Mouse (Mus musculus) cerebellum, adult 2 months (tissue): ENCODE measurements at regions not wholly inside any gene's neighbourhood (a gene's known extent, or its start where the extent isn't known, plus 50 kb on each side); places are given as distances from the start of the nearest gene placed in this dataset.

Experiments
- CTCF ChIP-seq: fragments of 200-500 bp; IDR thresholded peaks from 2 replicates; pipeline ENCODE4 v1.5.1; 2011; ENCODE audit warnings: low read depth, mild to moderate bottlenecking, control low read depth, low read length, moderate library complexity, borderline replicate concordance; ENCODE audit not compliant: insufficient read depth
- POLR2A ChIP-seq: fragments of 200-500 bp; IDR thresholded peaks from 2 replicates; pipeline ENCODE4 v1.6.1; 2011; ENCODE audit warnings: low read length, control low read depth, borderline replicate concordance; ENCODE audit not compliant: insufficient read depth

GRCm38 (mm10) chr6:147832521-147832920 lies 214.5 kb upstream of the Far2 start:
- TF ChIP-seq CTCF = no peak
- TF ChIP-seq POLR2A = no peak
